Mouse (Mus musculus) ovary, postnatal 36 days (tissue): ENCODE results near the gene Tbc1d8.

Experiments used
- DNase-seq: peaks from one replicate; pipeline ENCODE4 v3.0.0; 2022; ENCODE audit warnings: low spot score, mixed read lengths

Tbc1d8 gene

DNA sequence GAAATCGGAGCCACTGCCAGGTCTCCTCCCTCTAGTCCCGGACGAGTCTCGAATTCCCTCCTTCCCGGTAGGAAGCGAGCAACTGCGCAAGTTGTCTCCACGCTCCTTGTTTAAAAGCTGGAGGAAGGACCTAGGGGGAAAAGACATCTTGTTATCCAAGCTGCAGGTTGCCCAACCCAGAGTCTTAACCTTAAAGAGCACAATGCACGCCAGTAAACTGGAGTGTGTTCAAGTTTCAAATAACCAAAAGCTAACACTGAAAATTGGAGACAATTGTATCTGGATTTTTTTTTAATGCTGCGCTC lies 293 bp upstream of the Tbc1d8 start:
- no peak for DNase-seq

DNA sequence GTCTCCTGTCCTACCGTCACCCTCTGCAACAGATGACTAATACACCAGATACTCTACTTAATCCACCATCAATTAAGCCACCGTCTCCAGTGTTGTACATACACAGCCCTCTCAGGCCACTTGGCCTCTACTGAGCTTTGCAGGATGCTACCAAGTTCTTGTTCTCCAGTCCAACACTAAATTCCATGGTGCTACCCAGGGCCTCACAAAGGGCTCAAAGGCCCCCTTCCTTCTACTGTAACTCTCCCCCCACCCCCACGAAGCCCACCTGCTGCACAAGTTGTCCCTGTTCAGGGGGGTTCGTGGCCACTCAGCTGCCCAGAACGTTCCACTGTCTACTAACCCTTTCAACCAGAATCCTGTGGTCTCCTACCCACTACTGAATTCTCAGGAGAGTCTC lies 1.5 kb downstream of the Tbc1d8 start:
- no peak for DNase-seq

DNA sequence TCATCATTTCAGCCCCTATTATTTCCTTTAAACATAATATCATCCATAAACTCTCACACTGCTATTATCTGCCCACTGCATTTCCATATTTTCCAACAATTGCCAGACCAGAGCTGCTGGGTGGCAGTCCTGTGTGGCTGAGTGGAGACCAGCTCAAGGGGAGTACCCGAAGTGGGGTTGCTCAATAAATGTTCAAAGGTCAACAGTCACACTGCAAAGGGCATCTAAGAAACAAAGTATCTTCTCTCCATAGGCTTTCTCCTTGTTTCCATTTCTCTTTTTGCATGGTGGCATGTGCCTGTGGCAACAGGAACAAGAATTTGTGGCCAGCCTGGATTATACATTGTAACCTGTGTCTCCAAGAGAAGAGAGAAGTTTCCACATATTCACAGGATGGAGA lies 2.2 kb downstream of the Tbc1d8 start:
- no peak for DNase-seq

DNA sequence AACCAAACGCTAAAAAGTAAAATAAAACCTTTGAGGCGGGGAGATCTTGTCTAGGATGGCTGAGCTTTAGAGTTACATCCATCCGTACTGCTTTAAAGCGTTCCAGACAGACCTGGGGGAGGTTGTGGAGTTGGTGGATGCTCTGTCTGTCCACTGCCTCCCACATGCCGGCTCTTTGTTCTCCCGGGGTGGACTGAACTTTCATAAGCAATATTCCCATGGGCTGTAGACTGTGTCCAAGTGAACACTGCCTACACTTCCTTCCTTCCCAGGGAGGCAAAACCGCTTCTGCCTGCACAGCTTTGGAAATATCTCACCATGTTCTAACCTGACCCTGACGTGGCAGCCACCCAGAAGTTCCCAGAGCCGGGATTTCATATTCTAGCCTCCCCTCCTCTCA lies 4.0 kb downstream of the Tbc1d8 start:
- DNase-seq = no peak

DNA sequence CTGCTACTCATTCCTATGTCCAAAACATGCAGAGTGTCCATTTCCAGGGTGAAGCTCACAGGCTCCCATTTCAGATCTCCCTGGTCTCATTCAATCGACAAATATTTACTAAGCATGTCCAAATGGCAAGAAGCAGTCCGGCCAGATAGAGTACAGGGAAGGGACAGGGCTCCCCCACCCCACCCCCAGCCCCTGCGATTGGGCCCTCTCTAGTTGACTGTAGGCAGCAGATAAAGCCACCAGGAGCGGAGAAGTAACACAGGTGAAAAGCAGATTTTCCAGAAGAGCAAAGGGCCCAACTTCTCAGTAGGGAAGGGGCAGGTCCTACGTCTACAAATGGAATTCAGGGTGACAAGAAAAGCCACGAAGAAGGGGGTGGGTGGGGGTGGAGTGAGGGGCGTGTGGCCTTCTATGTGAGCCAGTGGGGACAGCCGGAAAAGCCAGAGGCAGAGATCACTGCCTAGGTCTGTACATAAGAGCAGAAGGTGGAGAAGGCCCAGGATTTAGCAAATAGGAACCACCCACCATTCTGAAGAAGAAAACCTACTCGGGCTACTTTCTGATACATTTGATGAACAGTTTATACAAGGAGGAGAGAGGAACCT lies 7.2 kb downstream of the Tbc1d8 start:
- DNase-seq = no peak

DNA sequence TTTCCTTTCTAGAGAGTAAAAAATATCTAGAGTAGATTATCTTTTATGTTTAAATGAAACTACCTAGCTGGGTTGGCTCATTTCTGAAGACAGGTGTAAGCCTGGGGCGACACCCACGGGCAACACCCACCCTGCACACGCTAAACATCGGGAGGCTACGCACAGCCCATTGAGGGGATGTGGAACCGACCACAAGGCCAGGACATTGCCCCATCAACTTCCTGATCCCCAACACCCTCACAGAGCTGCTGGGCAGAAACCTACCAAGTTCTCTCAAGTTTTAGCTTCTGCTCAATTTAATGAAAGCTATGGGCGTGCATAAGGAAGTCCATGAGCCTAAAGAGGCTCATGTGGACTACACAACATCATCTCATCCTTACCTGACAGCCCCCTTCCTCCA lies 9.6 kb downstream of the Tbc1d8 start:
- DNase-seq = no peak

DNA sequence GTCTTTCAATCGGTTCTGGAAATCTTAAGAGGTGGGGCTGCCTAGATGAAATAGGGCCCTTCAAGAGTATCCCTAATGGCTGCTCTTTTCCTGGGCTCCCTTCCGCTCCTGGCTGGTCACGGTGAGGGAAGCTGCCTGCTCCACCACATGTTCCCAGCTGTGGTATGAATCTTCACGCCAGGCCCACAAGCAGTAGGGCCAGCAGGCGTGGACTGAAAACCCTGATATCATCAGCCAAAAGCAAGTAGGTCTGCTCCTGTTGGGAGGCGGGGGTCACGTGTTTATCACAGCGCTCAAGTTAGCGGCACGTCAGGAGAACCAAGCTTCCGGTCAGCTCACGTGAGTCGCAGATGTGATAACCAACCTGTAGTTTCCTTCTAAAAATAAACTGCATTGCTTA lies 12.0 kb downstream of the Tbc1d8 start:
- no peak for DNase-seq

DNA sequence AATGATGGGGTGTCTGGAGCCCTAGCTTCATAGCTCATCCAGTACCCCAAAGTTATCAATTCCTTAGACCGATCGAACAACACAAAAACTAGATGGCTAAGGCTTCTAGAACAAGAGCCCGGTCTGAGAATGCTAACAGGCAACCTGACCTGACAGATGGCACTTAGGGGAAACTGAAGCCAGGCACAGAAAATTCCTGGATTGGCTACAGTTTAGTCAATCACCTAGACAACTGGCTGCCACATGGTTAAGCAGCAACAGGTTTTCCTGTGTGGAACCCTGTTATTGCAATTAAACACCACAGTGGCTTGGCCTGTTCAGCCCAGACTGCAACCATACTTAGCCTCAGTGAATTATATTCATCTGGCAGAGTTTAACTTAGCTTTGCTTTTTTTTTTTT lies 13.8 kb downstream of the Tbc1d8 start:
- DNase-seq = no peak

DNA sequence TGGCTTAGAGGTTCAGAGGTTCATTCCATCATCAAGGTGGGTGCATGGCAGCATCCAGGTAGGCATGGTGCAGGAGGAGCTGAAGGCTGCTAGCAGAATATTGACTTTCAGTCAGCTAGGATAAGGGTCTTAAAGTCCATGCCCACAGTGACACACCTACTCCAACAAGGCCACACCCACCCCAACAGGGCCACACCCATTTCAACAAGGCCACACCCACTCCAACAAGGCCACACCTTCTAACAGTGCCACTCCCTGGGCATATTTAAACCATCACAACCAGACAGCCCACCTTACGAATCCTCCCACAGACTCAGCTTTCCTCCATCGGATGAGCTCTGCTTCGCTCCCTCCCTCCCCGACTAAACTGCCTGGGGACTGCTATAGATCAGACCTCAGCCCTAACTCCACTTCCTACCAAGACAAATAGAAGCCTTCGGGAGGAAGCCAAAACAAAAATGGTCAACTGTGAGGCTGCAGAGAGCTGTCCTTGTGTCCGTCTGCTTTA lies 15.6 kb downstream of the Tbc1d8 start:
- no peak for DNase-seq

DNA sequence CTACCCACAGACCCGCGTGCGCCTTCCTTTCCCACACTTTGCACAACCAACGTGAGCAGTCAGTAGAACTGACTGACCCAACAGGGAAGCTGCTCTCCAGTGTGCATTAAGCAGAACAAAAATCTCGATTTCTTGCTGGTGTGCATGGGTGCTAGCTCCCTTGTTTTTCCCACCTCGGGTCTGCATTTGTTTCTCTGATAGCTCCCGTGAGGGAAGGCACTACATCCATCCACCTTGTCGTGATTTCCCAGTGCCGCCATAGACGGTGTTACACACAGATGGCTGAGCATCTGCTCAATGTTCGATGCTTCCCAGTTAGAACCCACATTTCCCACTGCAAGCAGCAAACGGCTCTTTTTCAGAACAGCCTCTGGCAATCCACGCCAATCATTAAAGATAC lies 16.5 kb downstream of the Tbc1d8 start:
- DNase-seq = no peak

DNA sequence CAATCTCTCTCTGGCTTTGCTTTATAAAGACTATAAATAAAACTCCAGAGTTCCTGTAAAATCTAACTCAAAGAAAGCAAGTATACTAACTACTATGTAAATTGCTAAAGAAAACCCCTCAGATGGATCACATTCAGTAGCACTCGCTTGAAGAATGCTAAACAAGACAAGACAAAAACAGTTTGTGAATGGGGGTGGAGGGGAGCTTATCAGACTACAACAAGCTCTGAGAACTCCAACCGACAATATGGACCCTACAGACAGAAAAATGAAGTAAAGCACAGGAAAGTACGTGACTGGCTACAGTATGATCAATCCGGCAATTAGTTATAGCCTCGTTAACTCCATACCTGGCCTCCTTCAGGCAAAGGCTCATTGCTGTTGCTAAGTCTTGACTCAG lies 18.1 kb downstream of the Tbc1d8 start:
- no peak for DNase-seq

DNA sequence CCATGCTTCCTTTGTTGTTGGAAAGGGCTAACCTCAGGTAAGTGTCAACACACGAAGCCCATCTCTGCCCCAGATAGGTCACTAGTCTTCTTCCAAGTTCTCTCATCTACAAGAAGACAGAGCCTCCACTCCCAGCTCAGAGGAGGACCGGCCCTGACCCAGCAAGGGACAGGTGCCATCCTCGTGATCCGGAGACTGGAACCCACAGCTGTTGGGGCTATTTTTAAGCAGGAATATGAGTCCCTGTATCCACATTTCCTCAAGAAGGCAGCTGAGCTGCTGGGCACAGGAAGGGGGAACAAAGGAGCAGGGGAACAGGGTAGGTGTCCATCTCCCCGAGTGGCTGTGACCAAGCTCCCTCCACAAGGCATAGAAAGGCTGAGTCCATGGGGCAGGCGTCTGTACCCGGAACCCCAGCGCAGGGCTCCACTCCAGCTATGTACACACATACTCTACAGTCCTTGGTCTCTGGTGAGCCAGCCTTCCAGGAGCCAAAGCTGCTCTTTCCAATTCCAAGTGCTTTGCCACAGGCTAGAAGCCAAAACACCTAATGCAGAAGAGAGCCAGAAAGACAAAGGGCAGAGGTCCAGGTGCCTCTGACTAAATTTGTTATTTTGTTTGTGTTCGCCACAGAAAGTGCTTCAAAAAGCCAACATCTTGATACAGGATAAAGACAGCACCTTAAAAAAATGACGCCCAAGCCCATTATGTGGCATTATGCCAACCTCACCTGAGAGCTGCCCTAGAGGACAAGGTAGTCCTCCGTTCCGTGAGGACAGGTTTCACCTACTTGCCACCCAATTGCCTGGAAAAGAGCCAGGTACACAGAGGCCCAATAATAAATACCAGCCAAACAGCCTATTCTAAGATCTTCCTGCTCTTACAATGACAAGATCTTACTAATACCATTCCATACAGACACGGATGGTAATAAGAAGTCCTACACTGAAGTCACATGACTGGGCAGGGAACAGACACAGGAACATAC lies 20.4 kb downstream of the Tbc1d8 start:
- DNase-seq = no peak

DNA sequence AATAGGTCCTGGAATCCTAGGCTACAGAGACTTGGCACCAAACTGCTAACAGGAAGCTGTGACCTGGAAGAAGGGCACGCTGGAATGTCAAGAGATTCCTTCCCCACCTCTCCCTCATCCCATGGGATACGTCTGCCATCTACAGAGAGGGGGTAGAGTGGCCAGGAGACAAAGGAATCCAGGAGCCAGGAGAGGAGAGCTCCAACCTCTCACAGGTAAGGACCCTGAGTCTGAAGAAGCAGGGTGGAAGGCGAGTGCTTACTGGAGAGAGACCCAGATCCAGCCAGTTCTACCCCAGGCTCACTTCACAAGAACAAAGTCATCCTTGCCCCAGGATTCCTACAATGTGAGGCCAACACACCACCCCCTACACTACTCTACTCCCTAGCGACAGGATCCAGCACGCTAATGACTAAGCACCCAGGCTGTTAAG lies 22.1 kb downstream of the Tbc1d8 start:
- no peak for DNase-seq

DNA sequence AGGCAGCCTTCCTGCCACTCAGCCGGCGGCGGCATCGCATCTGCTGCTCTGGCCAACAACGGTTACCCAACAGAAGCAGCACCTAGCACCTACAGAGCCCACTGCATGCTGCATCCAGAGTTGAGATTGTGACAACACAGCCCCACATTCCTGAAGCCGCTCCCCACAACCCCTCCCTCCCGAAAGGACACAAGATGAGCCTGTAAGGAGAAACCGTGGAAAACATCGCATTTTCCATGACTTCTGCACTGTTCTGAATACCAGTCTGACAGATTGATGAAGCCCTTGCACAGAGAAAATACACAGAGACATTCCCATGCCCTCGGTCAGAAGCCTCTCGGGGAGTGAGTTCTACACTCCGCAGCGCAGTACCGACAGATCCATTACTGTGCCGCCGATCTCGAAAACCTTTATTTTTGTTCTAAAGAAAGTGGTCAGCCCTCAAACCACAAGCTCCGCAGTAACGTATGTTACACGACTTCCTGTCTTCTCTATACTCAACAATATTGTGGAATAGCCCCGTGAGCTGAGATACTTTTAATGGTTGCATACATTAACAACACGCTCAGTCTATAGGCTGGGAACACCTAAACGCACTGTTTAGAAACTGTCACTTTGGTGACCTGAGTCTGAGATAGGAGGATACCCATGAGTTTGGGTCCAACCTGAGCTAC lies 23.1 kb downstream of the Tbc1d8 start:
- no peak for DNase-seq

DNA sequence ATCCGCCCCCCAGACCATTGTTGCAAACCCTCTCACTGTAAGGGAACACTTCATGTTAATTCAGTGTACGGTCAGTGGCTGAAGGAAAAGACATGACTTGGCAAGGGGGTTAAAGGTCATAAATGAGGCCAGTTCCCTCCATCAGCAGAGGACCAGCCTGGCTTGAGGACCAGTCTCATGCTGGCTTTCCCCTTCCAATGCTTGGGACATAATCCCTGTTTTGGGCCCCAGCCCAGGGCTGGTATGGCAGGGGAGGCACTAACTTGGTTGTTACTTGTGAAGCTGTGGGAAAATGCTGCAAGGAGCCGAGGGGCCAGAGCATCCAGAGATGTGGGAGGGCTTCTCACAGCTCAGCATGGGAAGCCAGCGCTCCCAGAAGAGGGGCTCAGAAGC lies 23.8 kb downstream of the Tbc1d8 start:
- DNase-seq = no peak

DNA sequence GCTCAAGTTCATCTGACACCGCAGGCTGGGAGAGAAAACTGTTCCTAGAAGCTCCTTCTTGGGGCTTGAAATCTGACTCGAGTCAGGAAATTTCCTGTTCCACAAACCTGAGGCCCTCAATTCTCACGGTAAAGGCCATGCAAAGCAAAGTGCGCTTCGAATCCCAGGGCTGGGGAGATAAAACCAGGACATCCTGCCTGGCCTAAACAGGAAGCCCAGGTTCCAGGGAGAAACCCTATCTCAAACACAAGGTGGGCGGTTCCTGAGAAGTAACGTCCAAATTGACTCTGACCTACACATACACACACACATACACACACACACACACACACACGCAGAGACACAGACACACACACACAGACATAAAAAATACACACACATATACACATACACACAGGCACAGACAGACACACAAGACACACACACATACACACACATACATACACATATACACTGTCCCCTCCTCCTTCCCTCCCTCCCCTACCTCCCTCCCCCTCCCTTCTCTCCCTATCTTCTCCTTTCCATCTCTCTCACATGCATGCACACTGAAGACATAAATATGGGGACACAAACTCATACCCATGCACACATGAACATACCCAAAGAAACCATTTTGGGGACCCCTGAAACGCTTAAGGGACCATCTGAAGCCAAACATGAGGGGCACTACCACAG lies 24.3 kb downstream of the Tbc1d8 start:
- no peak for DNase-seq

DNA sequence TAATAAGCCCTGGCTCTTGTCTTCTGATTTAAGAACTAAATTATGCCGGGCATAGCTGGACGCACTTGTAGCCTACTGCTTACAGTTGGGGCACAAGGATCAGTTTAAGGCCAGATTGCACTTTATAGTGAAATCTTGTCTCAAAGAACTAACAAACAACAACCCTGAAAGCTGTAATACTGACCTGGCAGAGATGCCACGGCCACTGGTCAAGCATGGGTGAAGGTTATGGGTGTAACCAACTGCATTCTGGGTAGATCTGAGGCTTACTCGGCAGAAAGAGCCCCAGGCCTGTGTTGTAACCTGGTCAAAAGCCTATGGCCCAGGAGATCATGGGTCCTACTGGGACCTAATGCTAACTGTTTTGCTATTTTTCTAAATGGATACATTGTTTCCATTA lies 26.4 kb downstream of the Tbc1d8 start:
- no peak for DNase-seq

DNA sequence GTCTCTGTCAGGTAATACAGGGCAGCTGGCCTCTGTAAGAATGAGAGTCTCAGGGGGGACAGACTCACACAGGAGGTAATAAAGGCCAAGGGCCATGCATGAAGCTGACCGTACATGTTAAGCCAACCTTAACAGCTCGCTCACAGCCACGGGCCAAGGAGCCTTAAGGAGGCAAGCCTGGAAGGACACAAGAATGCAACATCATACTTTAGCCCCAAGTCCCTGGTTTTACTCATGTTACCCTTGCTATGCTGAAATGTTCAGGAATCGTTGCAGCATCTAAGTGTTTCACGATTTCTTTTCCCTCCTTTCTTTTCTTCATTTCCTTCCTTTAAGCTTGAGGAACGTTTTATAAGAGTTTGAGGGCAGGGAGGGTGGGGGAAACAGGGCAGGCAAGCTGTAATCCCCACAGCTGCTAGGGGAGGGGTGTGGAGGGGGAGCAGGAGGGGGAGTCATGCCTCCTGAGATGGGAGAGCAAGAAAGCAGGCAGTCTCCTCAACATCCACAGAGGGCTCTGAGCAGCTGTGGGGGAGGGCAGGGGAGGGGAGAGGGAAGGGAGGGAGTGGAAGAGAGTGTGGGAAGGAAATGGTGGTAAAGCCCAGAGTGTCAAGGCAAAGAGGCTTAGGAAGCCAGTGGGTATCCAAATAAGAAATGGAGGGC lies 28.4 kb downstream of the Tbc1d8 start:
- DNase-seq = no peak

DNA sequence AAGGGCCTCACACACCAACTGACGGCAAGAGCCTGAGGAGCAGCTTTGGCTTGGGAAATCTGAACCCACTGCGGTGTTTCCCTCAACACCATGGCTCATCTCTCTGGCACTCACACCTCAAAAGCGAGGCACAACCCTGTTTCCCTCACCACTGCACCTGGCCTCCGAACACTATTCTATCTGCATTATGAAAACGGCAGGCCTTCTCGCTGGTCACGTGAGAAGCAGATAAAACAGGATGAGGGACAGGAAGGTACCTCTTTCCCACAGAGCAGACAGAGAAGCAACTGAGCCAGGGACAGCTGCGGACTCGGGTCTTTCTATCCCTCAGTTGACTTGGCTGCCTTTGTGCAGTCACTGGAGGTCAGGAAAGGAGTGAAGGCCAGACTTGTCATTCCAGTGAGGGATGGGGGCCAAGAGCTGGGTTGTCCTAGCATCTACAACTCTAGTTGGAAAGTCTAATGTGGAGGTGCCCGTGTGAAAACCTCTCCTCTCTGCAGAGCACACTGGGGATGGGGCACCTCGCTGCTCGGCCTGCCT lies 29.2 kb downstream of the Tbc1d8 start:
- DNase-seq = no peak

DNA sequence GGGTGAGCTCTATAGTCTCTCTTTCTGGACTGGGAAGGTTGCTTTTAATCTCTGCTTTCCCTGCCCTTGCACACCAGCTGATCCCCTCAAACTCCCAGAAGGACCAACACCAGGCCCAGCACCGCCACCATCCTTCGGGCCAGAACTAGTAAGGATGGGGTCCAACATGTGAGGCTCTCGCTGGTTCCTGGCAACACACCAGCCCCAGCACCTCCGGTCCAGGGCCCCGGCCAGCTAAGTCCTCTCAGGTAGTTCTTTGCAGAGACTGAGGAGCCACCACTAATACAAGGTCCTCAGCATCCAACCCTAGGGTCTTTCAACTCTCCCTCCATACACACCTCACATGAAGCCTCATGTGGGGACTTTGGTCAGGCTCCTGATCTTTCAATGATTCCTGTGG lies 29.7 kb downstream of the Tbc1d8 start:
- DNase-seq = no peak

DNA sequence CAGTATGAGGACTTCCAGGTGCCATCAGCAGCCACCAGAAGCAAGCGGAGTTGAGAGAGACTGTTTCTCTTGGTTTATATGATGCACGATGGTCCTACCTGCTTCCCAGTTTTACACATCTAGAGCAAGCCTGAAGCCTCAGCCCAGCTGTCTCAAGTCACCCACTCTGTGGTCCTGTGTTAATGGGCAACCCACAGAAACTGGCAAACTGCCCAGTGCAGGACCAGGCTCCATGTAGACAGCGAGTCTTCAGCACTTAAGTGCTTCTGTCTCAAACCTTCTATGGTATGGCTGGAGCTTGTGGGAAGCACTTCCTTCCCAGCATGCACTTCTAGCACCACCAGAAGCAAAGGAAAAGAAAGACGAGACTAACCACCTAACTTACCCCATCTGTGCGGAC lies 30.3 kb downstream of the Tbc1d8 start:
- DNase-seq = no peak

DNA sequence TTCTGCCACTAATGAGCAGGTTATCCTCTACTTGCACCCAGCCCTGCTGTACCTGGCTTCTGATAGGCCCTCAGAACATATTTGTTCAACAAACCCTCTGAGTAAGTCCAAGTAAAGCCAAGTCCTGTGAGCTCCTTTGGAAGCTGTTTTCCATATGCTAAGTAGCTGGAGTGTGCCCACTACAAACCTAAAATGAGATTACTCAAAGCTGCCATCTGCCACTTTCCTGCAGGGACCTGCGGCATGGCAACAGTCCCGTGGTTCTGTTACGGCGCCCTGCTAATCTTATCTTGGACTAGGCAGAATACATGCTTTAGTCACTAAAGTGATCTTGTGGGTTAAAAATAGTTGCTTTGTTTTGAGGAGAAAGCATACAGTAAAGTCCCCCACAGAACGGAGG lies 32.4 kb downstream of the Tbc1d8 start:
- no peak for DNase-seq
